Mouse (Mus musculus) c-Kit-negative CD71-positive TER-119-positive erythroid progenitor cells, embryonic 14.5 days (primary cell): ENCODE data around the gene Stra8.

ENCODE experiments used
- DNase-seq: peaks from one replicate; pipeline ENCODE4 v3.0.0-alpha.2; 2013; ENCODE audit warnings: low read depth, low spot score

The Stra8 gene

DNA sequence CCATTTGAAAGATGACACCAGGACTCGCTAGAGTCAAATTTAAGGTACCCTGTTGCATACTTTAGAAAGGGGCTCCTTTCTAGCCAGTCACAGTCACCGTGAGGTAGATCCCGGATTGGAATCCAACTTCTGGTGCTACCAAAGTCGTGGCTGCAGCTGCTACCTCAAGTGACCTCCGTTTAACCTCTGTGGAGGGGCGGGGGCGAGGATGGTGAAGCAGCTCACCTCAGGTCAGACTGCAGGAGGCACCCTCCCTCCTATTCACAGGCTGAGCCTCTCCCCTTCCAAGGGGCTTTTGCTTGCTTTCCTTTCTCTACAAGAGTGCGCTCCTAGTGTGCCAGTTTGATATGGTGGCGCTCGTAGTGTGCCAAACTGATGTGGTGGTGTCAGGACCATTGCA lies at the start of gene Stra8:
TSS of gene Stra8 (plus strand) at position 208 of the 400 bp plus-strand sequence.
- no peak for DNase-seq

DNA sequence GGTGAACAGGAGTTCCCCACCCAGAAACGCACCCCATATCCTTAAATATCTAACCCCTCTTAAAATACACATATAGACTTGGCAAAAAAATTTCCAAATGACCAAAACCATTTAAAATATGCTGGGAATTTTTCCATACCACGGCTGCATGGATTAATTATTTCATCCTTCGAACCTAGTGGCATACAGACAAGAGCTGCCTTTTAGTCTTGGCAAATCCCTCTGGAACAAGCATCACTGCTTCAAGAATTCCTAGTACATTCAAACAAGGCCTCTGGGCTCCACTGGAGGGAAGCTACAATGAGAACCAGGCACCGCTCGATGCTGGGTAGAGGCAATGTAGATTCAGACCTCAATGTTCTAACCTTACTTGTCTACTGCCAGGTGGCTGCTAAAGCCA lies 49.2 kb upstream of the Stra8 start:
- no peak for DNase-seq

DNA sequence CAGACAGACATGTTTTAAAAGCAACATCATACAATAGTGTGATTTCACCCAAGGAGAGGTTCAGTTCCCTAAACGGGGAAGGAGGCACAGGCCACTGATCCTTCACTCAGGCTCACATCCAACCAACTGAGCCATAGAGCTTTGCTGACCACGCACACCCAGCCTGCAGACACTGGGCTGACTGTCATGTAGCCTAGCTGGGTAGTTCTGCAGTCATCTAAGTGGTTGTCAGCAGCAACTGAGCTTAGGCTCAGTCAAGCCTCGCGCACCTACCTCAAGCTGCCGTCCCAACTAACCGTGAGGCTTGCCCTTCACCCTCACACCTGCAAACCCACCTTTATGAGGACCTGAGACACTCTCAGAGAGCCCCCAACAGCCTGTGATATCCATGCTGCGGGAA lies 48.0 kb upstream of the Stra8 start:
- no peak for DNase-seq

DNA sequence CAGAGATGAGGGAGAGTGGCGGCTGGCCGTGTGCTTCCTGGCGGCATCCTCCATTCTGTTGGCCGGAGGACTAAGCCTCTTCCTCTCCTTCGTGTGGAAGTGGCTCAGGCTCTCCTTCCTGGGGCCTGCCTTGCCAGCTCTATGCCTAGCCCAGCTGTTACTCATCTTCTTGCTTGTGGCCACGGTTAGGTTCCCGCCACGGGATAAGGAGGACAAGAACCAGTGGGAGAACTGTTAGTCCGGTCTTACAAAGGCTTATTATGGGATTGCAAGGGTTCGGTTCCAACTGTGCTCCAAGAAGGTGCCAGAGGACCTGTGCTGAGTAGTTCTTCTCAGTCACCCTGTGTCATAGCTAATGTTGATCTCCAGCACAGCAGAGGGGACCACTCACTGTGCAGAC lies 47.1 kb upstream of the Stra8 start:
- DNase-seq: no peak

DNA sequence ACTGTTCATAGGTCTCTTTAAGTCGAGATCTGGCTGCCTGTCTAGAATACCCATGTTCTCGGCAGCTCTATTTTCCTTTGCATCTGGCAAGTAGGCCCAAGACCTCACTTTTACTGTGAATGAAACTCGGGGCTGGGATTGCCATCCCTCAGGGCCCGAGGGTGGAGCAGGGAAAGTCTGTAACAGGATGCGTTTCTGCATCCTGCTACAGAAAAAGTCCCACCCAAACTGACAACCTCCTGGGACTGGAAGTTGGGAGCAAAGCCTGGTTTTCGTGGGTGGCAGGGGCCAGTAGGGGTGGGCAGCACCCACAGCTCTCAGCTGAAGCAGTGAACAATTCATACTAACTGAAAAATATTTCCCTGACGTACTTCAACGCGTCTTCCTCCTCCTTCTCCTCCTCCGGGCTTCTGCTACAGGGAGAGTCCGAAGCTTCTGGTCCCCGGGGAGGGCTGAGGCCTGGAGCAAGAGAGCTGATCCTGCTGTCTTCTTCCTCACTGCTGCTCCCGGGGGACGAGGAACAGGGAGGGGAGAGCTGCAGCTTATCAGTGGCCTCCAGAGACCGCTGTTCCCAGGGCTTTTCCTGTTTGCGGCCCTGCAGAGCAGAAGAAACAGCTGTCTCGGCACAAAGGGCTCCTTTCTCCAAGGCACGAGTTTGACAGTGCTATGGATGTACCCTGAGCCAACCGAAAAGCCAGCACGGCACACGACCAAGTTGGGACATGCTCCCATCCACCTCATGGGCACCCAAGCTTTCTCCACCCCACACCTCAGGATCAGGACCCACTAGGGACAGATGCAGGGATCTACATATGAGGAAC lies 45.7 kb upstream of the Stra8 start:
- DNase-seq: peak; percentile 62

DNA sequence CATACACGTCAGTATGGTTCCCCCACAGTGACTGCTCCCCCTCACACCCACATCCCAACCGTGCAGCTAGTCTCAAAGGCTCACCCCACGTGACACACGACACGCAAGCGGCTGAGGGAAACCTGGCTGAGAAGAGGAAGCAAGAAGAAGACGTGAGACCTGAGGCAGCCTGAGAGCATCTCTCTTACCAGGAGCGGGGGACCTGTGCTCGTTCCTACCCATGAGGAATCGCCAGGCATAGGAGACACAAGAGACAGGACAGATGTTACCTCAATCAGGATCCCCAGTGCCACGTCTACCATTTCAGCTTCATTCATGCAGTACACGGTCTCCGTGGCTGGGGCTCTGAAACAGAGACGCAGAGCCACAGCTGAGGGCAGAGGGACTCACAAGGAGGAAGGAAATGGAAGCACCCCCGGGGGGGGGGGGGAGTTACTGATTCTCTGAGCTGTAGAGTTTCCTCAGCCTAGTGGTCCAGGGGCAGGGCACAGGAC lies 44.6 kb upstream of the Stra8 start:
- peak; percentile 42 for DNase-seq

DNA sequence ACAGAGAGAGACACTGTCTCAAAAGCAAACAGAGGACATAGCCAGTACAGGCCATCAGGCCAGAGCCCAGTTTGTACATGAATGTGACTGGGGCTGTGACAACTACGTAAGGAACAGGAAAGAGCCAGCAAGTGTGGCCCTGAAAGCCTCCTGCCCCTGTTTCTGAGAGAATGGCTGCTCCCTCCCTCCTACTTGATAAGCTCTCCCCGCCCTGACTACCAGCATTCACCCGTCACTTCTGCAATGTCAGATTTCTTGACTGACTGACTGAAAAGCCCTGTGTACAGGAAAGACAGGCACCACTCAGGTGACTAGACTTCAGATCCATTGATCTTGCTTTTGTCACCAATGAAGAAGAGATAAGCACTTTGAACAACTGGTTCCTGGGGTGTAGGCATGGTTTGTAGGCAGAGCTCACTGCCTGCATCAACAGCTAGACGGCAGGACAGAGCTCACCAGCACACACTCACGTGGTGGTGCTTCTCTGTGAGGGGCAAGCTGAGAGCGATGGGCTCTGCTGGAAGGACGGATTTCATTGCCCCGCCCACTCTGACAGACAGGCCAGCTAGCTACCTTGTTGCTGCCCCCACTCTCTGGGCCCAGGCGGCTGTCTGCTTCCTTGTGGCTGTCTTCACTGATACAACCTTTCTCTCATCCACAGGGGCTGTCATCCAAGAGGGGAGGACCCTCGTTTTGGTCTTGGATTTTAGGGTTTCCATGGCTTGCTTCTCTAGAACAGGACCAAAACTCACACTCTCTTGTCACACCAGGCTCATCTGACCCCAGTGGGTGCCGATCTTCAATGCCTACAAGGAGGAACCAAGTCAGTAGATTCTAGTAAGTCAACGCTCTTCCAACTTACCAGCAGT lies 43.8 kb upstream of the Stra8 start:
- peak; percentile 64 for DNase-seq

DNA sequence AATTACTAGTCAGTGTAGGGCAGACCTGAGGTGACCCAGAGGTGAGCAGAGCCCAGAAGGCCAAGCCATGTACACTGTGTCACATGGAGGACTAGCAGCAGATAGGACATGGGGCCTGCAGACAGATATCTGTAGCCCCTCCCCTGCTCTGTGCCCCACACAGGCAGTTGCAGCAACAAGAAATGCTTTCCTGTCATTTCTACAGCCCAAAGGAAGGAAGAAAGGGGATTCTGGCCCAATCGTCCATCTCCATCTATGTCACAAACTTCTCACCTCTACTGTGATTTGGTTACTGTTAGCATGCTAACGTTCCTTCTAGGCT lies 43.2 kb upstream of the Stra8 start:
- no peak for DNase-seq

DNA sequence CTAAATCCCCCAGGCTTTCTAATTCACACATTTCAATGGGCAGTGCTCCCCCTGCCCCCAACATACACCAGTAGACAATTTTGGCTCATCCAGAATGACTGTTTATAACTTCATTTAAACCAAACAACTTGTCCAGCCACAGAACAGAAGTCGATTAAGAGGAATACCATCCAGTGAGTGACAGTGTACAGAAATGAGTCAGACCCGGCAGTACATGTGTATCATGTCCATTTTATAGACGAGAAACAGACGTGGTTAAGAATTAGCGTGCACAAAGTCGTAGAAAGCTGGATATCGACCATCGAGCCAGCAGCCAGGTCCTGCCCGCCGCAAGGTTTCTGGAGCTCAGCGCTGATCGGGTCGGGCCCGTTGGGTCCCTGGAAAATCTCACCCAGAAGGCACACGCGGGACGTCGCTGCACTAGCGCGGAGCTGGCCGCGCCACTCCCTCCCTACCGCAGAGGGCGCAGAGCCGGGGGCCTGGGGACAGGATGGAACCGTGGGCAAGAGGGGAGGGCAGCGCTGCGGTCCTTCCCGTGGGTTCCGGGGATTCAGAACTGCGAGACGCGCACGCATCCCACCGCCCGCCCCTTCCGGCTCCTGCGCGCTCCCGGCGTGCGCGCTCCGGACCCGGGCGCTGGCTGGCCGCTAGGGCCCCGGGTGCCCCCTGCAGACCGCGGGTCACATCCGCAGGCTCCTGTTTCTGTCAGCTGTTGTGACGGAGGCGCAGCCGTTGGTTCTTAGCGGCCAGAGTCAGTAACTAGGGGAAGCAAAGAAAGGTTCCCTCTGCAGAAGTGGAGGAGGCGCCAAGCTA lies 42.2 kb upstream of the Stra8 start, which contains the start of gene Cyren:
TSS of gene Cyren (minus strand) at position 552 of the 813 bp plus-strand sequence.
- peak; percentile 67 for DNase-seq

DNA sequence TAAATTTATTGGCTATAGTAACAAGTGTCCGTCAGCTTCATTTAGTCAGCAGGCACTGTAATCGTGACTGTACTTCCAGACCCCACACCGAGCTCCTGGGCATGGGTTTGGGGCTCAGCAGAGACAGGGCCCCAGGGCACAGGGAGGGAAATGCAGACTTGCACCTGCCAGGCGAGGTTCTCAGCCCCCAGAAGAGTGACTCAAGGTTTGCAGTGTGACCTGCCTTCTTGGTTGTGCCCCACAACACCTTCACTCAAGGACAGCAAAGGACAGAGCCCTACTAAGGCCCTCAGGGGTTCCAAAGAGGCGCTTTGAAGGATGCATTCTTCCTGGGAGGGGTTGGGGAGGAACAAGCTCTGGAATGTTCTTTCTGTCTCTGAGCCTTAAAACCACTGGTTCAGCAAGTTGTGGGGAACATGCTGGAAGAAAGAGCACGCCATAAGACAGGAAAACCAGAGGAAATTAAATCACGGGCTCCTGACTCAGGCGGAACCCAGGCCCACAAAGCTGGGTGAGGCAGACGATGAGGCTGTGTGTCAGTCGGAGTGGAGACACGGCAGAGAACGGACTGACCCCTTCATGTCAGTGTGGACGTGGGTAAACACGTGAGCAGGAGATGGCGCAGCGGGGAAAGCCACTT lies 40.7 kb upstream of the Stra8 start:
- DNase-seq: no peak

DNA sequence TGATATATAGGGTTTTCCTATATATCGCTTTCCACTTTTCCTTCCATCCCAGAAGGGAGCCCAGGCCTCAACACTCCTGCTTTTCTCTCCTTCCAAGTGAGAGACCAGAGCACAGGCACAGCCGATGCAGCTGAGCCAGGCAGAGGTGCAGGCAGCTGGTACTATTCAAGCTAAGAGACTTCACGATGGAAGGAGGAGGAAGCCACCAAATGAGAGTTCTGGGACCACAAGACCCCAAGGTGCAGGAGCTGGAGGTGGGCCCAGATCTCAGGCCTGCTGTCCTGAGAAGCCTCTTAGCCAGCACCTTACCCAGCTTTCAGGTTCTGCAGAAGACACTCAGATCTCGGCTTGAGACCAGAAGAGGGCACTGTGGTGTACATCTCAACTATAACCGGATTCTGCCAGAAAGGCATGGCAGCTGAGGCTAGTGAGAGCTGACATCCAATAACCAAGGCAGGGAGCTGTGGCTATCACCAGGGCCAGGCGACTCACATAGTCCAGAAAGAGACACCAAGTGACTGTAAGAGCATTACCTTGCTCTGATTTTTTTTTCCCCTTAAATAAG lies 40.0 kb upstream of the Stra8 start:
- no peak for DNase-seq

DNA sequence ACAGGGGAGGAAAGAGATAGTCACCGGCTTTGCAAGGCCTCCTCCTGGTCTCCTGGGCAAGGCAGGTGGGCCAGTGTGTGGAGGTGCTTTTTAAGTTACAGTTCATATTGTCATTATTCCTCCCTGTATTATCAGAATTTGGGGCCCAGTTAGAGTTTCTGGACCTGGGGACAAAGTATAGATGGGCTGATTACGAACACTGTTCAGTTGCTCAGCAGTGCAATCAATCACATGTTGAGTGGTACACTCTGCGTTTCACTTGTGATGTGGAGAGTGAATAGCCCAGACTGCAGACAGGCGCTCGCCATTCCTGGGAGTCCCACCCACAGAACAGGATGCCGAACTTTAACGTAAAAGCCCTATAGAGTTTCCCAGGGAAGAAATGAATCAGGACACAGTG lies 35.2 kb upstream of the Stra8 start:
- DNase-seq: no peak

DNA sequence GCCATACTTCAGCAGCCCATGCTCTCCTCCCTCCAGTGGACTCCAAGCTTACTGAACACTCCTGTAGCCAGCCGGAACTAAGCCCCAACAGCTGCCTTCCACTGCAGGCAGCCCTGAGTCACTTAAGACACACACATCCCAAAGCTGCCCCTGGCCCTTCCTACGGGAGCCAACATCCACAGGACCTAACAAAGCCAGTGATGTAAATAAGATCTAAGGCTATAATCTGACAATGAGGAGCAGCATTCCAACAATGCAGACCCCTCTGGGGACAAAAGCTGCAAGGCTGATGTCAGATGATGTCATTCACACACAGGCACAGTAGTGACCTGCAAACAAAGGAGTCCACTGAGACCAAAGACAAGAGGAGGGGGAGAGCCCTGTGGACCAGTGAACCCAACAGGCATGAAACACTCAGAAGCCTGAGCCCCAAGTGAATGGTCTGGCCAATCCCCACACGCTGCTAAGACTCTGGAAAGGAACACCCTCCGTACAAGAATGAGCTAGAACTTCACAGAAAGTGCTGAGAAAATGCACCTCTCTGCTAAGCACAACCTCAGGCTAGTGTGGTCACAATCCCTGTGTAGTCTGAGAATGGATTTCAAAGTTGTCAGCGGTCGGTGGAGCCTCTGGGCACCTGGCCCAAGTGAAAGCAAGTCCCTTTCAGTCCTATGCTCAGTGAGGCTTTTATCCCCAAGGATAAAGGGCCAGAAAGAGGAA lies 32.7 kb upstream of the Stra8 start:
- DNase-seq: no peak

DNA sequence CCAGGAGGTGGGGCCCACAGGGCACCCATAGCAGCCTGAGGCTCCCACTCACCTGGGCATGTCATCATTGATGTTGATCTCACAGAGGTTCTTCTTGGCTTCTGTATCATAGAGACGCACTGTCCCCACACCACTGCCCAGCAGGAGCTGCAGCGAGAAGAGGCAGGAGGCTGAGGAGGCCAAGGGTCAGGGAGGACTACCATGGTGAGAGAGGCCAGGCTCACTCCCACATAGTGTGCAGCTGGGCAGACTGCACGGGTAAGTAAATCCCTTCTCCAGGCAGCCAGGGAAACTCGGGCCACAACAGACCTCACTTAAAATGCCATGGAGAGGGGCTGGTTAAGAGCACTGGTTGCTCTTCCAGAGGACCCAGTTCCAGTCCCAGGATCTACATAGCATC lies 30.8 kb upstream of the Stra8 start:
- DNase-seq: no peak

DNA sequence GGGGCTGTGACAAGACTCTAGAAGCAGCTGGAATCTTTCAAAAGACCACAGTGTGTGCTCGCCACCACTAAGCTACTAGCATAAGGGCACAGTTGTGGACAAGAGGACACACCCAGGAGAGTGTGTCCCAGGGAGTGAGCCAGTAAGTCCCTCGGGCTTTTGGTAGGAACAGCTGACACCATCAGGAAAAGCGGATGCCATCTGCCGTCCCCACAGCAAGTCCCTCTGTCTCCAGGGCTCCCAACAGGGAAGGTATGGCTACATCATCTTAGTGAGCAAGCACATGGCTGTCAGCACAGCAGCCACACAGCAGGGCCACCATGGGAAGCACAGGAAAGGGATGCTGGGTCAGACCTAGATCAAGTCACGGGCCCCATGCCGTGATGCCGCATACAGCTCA lies 24.4 kb upstream of the Stra8 start:
- DNase-seq: no peak

DNA sequence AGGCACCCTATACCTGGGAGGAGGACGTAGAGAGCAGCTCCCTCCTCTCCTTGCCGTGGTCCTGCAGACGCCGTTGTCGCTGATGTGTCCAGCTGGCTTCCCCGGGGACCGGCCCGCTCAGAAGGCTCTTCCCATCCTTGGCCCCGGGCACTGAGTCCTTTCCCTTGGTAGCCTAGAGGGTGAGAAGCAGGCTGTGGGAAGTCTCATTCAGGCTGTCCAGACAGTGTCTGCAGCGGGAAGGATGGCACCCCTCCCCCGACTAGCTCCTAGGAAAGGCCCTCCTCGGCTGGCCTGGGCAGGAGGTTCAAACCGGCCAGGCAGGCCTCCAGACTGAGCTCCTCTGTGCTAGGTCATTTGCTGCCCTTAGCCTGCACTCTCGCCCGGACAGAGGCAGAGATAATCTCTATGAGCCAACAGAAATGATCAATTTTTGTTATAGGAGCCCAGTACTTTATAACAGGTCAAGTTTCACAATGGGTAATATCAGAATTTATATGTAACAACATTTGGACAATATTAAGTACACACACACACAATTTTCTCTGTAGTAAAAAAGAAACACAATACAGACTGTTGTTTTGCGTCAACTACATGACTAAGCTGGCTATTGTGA lies 23.7 kb upstream of the Stra8 start:
- no peak for DNase-seq

DNA sequence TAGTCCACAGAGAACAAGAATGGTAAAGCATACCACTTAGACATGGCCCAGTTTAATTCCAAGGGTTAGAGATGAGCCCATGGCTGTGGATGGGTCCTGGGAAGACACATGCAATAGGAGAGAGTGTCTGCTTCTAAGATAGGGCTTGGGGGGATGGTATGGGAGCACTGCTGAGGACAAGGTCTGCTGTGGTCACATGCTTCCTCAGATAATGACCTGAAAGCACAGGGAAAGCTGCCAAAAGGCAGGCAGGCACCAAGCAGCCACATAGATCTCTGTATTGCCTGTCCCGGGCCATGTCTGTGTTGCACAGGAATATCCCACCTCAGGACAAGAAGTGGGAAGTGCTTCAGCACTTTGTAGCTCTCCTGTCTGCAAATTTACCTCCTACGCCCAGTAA lies 20.8 kb upstream of the Stra8 start:
- no peak for DNase-seq

DNA sequence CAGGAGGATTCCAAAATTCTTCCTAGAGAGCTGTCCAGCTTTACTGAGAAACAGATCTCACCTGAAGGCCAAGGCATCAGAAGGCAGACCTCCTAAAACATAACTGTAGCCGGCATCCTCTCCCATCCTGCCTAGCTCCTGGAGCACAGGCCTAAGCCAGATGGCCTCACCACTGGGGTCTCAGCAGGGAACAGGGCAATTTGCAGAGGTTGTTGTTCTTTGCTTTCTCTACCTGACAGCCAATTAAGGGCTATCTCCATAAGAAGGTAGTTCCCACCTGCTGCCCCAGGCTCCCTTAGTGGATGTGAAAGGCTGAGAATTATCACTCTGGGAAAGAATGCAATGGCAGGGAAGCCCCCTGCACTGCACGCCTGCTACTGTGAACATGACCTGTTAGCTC lies 19.0 kb upstream of the Stra8 start:
- DNase-seq: no peak

DNA sequence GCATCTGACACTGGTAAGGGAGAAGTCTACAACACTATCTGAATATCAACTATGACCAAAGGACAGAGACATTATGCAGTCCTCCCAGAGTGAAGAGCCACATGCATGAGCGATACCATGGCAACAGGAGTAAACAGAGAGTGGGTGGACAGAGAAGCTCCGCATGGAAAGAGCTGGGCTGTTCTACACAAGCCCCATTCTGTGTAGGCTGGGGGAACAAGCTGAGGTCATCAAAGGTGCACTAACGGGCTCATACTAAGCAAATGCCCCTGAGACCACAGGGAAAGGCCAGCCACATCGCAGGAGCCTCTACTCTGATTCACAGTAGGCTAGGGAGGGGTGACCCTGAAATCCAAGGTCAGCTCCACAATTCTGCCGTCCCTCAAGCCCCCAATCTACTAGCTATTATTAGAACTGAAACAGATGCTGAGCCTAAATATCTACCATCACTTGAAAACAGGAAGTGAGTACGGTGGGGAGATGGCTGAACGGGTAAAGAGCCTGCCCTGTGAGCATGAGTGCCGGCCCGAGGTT lies 18.0 kb upstream of the Stra8 start:
- no peak for DNase-seq

DNA sequence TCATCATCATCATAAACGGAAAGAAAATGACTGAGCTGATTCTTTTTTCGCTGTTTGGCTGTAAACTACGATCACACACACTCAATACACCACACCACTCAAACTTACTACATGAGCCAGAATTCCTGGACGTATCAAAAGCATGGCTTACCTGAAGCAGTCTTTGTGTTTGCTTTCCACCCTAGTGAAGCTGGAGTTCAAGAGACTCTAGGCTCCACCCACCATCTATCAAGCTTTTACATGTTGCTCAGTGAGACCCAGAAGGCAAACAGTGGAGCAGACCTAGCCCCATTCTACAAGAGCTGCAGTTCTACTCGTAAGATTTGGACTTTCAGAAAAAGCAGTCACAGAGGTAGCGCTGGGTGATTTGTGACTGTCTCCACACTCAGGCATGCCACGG lies 17.4 kb upstream of the Stra8 start:
- no peak for DNase-seq
